Mouse (Mus musculus) CH12.LX (cell line): ENCODE results near the gene Ugt1a2.

Source experiments
- CTCF ChIP-seq, 2 experiments: IDR thresholded peaks in 1 of 2; conservative IDR thresholded peaks in 1 of 2; 2 replicates each; pipeline ENCODE4 v1.5.1; 2011 to 2012; ENCODE audit warnings: low read depth in 2 of 2, low read length in 2 of 2, improper control_type of control experiment in 1 of 2, inconsistent platforms in 1 of 2, mild to moderate bottlenecking in 1 of 2, moderate library complexity in 1 of 2
- E2F4 ChIP-seq: IDR thresholded peaks from 2 replicates; pipeline ENCODE4 v1.6.1; 2011; ENCODE audit warnings: low read depth, low read length, improper control_type of control experiment; ENCODE audit not compliant: insufficient replicate concordance
- ELF1 ChIP-seq: IDR thresholded peaks from 2 replicates; pipeline ENCODE4 v1.6.1; 2014; ENCODE audit warnings: low read depth, mild to moderate bottlenecking, inconsistent platforms, low read length, improper control_type of control experiment
- EP300 ChIP-seq: IDR thresholded peaks from 2 replicates; pipeline ENCODE4 v1.6.1; 2011; ENCODE audit warnings: low read length, improper control_type of control experiment
- HCFC1 ChIP-seq: IDR thresholded peaks from 2 replicates; pipeline ENCODE4 v1.6.1; 2012; ENCODE audit warnings: low read depth, mild to moderate bottlenecking, inconsistent platforms, low read length, improper control_type of control experiment
- KAT2A ChIP-seq: IDR thresholded peaks from 2 replicates; pipeline ENCODE4 v1.6.1; 2012; ENCODE audit warnings: low read length, improper control_type of control experiment, inconsistent platforms; ENCODE audit not compliant: insufficient replicate concordance
- POLR2A ChIP-seq: IDR thresholded peaks from 2 replicates; pipeline ENCODE4 v1.6.1; 2011; ENCODE audit warnings: low read depth, mild to moderate bottlenecking, improper control_type of control experiment, low read length
- POLR2AphosphoS2 ChIP-seq: IDR thresholded peaks from 2 replicates; pipeline ENCODE4 v1.6.1; 2011; ENCODE audit warnings: low read depth, low read length, improper control_type of control experiment
- SIN3A ChIP-seq: IDR thresholded peaks from 2 replicates; pipeline ENCODE4 v1.6.1; 2012; ENCODE audit warnings: low read length, improper control_type of control experiment, inconsistent platforms
- TBP ChIP-seq: conservative IDR thresholded peaks from 2 replicates; pipeline ENCODE4 v1.6.1; 2011; ENCODE audit warnings: low read depth, low read length, improper control_type of control experiment
- TCF12 ChIP-seq: IDR thresholded peaks from 2 replicates; pipeline ENCODE4 v1.6.1; 2014; ENCODE audit warnings: low read depth, mild to moderate bottlenecking, inconsistent platforms, low read length, improper control_type of control experiment
- UBTF ChIP-seq: IDR thresholded peaks from 2 replicates; pipeline ENCODE4 v1.6.1; 2012; ENCODE audit warnings: low read depth, mild to moderate bottlenecking, inconsistent platforms, low read length, improper control_type of control experiment, moderate library complexity
- ZMIZ1 ChIP-seq: IDR thresholded peaks from 2 replicates; pipeline ENCODE4 v1.6.1; 2012; ENCODE audit warnings: low read depth, mild to moderate bottlenecking, inconsistent platforms, low read length, improper control_type of control experiment

GRCm38 (mm10) chr1:88212341-88213045 is 12.1 kb downstream of the Ugt1a2 start:
- TF ChIP-seq POLR2A (no peak), KAT2A (no peak), POLR2AphosphoS2 (no peak), UBTF (no peak), E2F4 (no peak), EP300 (no peak), TCF12 (no peak), CTCF (conservative IDR thresholded peaks at IDR 0.05 in 1 of 2, IDR thresholded peaks at IDR 0.05 in 1 of 2; ENCODE audit: low read depth in 2 of 2, low read length in 2 of 2) (no peak), SIN3A (no peak), ELF1 (no peak), HCFC1 (no peak), ZMIZ1 (no peak), TBP (no peak)
